Mouse (Mus musculus) olfactory bulb, adult 2 months (tissue): ENCODE data around the gene Clstn1.
A peak's percentile ranks its signal among the peaks of the same experiment; 100 is the strongest.

ENCODE experiments used
- CTCF ChIP-seq: fragments of 200-500 bp; IDR thresholded peaks from 2 replicates; pipeline ENCODE4 v1.5.1; 2012; ENCODE audit warnings: low read depth, mild to moderate bottlenecking, low read length, moderate library complexity; ENCODE audit not compliant: insufficient read depth
- POLR2A ChIP-seq: fragments of 200-500 bp; IDR thresholded peaks from 2 replicates; pipeline ENCODE4 v1.6.1; 2012; ENCODE audit warnings: mild to moderate bottlenecking, low read depth, low read length, moderate library complexity; ENCODE audit not compliant: insufficient read depth

DNA sequence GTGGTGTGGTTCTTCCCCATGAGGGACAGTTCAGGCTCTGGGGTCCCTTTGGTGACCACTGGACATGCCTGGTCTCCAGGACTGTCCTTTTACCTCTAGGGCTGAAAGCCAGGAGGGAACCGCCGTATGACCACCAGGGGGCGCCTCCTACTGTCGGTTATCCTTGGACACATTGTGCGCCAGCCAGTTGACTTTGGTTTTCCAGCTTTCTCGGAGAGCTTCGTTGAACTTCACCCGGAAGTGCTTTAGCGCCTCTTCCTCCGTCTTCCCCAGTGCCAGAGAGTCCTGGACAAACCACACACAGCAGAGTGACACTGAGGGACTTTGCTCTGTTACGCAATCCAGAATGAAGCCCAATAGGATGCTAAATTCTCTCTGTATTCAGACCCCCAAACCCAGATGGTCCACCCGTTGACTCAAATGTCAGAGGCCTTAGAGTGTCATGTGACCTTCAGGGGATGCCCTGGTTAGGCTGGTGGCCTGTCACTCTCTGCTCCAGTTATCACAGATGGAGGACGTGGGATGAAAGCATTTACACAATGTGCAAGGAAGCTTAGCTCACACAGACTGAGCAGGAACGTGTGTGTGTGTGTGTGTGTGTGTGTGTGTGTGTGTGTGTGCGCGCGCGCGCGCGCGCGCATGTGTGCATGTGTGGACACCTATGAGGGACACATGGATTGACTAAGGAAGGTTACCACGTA, 64.4 kb downstream of the Clstn1 start:
- TF ChIP-seq CTCF: peak; percentile 78
- TF ChIP-seq POLR2A: no peak
